Mouse (Mus musculus) left cerebral cortex, adult 2 months (tissue): ENCODE measurements at regions not wholly inside any gene's neighbourhood (a gene's known extent, or its start where the extent isn't known, plus 50 kb on each side); places are given as distances from the start of the nearest gene placed in this dataset.
A peak's percentile ranks its signal among the peaks of the same experiment; 100 is the strongest.

Source experiments
- DNase-seq, 2 experiments: peaks; one replicate each; pipeline ENCODE4 v3.0.0; 2021 to 2022; ENCODE audit warnings: low spot score in 2 of 2, mixed read lengths in 1 of 2; ENCODE audit errors: extremely low spot score in 1 of 2
- H3K27ac ChIP-seq: fragments of 200-600 bp; 2 replicates; pipeline ENCODE4 v1.8.1; 2022
- H3K4me3 ChIP-seq: fragments of 200-600 bp; 2 replicates; pipeline ENCODE4 v1.8.1; 2022
- CTCF ChIP-seq: fragments of 200-600 bp; IDR thresholded peaks from 2 replicates; pipeline ENCODE4 v1.8.1; 2022; ENCODE audit warnings: antibody characterized with exemption, mild to moderate bottlenecking, moderate library complexity
- intact Hi-C: fragments of 180-260 bp; cut with DNase I; formaldehyde crosslinking; loops from one replicate; pipeline ENCODE4 v1.15.1; 2025

DNA sequence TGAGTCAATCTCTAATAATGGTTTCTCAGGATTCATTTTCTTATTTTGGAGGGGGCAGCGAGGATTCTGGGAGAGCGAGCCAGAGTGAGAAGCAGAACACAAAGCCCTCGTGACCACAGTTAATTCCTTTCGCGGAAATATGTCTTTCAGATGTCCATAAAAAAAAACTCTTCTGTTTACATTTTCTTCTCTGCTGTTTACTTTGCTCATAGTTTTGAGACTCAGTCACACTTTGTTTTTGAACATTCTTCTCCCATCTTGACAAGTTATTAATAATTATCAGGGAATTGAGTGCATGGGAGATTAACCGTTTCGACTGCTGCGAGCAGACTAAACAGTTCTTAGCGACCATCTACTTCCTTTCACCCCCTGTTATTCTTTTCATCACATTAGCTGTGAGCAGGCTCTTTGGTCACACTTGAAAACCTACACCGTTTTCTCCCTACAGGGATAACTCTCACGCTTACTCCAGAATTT is 166.2 kb upstream of the Pbx1 start:
- Histone ChIP-seq H3K4me3 (no peak overlapping the region), H3K27ac (no peak overlapping the region)
- intact Hi-C loops = no loop called here
- TF ChIP-seq CTCF = no peak
- DNase-seq = no peak

DNA sequence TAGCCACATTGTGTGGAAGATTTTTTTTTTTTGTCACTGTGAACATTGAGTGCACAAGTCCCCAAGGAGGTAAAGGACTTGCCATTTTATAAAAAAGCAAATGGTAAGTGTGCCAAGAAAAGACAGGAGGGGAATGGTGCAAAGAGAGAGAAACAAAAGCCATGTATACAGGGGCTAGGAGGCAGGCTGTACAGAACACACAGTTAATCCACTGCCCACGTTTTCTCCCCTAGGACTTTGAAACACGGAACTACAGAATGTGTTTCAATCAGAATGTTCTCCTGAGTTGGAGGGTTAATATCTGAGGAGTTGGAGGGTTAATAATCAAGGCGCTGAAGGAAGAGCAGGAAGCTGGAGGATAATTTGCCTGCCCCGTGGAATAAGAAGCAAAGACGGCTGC is 165.4 kb upstream of the Pbx1 start:
- no peak for TF ChIP-seq CTCF
- no peak overlapping the region for H3K27ac ChIP-seq
- H3K4me3 ChIP-seq = no peak overlapping the region
- no peak for DNase-seq
- intact Hi-C loops = no loop called here

DNA sequence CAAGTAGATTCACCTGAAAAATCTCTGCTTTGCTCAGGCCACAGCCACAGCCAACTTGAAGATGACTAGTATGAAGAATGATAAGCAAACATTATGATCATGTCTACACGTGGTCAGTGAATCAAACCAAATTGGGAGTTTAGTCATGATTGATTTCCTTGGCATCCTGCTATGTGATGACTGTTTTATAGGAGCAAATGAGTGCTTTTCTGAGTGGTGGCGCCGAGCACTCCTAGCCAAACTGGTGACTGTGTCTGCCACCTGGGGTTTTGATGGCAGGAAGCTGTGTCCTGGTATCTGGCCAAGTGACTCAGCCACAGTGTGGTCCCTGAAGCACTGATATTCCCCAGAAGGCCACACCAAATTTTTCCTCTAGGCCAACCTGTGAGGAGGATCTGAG is 152.1 kb upstream of the Pbx1 start:
- H3K4me3 ChIP-seq = no peak overlapping the region
- no peak for DNase-seq
- TF ChIP-seq CTCF = no peak
- intact Hi-C loops = no loop called here
- H3K27ac ChIP-seq = no peak overlapping the region

DNA sequence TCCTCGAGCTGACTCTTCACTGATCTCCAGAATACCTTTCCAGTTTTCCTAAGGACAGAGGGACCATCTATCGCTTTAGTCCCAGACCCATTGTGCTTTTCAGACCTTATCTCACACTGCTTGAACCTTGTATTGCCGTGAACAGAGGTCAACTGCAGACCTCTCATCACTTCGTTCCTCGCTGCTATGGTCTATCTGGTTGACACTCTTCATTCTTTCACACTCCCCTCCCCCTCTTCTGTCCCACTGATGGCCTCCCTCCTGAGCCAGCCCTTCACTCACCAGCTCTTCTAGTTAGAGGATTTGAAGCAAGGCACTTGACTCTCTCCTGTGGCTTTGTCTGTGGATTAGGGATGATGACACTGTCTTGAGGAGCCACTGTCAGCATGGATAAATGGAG is 150.4 kb upstream of the Pbx1 start:
- Histone ChIP-seq H3K27ac (no peak overlapping the region), H3K4me3 (no peak overlapping the region)
- intact Hi-C loops = no loop called here
- TF ChIP-seq CTCF = no peak
- DNase-seq = no peak

DNA sequence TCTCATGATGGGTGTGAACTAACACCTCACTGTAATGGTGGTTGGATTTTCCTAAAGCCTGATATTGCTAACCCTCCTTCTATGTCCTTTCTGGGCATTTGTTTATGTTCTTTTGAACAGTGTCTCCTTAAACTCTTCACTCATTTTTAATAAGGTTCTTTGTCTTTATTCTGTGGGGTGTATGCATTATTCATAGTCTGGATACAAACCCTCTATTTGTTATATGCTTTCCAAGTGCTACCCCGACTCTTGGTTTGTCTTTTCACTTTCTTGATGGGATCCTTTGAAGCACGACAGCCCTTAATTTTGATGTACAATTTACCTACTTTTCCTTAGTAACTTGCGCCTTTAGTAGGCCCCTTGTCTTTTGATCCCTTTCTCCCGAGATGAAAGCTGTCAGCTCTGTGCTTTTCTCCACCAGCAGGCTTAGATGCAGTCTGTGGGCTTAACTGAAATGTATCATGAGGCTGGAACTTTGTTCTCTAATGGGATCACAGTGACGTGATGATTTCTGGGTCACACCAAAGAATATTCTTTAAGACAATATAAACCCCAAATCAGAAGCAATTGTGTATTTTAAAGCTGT is 138.0 kb upstream of the Pbx1 start:
- Histone ChIP-seq H3K4me3 (no peak overlapping the region), H3K27ac (no peak overlapping the region)
- no peak for DNase-seq
- TF ChIP-seq CTCF = no peak
- intact Hi-C loops = no loop called here

DNA sequence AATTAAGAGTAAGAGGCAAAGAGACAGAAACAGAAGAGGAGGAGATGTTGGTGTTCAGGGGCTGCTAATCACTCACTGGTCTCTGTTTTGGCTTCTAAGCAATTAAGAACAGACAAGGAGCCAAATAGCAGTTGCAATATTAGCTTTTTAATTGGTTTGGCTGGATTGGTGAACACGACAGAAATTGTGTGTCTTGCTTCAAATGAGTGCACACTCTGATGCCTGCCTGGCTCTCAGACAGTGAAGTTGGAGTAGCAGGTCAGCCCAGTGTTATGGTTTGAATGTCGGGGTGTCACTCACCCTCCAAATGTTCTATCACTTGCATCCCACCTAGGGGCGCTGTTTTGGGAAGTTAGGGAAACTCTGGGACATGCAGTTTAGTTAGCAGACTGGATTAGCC is 120.3 kb upstream of the Pbx1 start:
- TF ChIP-seq CTCF = no peak
- intact Hi-C loops = loop anchor here (10.0 kb wide), 1 partner anchor 338 kb away; no protein-coding TSS in a partner anchor
- Histone ChIP-seq H3K4me3 (no peak overlapping the region), H3K27ac (no peak overlapping the region)
- no peak for DNase-seq

DNA sequence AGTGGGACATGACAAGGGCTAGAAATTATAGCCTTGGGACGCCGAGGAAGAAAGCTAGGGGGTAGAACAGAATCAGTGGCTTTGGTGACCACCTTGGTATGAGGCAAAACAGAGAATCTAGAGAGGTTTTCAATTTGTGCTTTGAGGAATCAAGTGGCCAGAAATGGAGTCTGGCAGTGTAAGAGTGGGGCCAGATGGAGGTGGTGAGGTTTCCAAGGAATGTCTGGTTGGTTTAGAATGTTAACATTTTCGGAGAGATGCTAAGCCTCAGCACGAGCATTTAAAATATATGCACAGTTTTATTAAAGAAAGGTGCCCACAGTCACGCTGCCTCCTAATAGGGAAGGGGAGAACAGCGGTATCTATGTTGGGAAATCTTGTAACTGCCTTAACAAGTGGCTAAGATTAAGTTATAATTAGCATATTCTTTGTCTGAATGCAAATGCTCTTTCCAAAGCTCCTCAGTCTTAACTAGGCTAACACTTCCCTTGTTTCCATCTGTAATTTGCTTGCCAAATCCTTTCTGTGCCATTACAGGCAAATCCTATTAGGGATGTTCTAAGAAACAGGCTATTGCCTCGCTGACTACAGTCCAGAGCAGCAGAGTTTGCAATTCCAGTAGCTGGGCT is 117.9 kb upstream of the Pbx1 start:
- Histone ChIP-seq H3K4me3 (no peak overlapping the region), H3K27ac (peak overlapping the region; percentile 73)
- intact Hi-C loops = loop anchor here (10.0 kb wide), 1 partner anchor 335 kb away; no protein-coding TSS in a partner anchor
- TF ChIP-seq CTCF = no peak
- peak; percentile 10 to 11 for DNase-seq

DNA sequence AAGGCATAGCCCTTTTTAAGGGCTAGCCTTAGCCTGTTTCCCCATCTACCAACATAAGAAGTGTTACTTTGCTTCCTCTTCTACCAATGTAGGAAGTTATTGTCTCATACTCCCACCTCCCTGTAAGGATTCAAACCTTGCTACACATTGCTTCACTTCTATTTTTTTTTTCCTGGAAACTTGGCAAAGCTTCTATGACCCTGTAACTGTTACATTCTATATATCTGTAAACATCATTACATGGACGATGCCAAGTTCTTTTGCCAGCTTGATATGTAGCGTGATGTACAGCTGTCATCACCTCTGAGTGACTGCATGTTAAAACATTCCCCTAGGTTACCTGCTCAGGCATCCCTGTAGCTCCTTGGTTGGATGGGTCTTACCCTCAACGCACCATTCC is 114.1 kb upstream of the Pbx1 start:
- H3K27ac ChIP-seq = no peak overlapping the region
- H3K4me3 ChIP-seq = no peak overlapping the region
- TF ChIP-seq CTCF = no peak
- DNase-seq = no peak
- intact Hi-C loops = no loop called here

DNA sequence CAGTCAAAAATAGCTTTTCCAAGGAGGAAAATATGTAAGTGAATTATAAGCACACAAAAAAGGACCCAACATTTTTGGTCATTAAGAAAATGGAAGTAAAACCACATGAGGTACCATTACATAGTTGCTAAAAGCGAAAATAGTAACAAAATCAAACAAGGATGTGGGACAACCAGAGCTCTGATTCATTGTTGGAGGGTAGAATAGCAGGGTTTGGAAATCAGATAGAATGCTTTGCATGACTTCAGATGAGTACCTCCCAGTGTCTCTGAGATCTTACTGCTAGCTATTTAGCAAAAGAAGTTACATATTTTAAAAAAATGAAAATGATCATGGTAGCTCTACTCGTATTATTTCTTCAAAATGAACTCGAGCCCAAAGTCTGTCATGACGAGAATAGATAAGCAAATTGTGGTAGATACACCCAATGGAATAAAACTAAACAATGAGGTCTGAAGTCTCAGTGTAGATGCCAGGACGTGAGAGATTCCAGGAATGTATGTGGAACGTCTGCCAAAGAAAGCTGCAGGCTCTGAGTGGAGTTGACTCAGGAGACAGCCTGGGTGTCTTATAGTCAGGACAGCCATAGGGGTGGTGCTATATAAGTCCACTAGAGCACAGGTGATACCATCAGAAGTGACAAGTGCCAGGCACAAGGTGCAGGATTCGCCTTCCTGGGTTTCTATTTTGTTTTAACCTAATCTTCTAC is 113.2 kb upstream of the Pbx1 start:
- Histone ChIP-seq H3K27ac (no peak overlapping the region), H3K4me3 (no peak overlapping the region)
- TF ChIP-seq CTCF = no peak
- DNase-seq = no peak
- intact Hi-C loops = no loop called here

DNA sequence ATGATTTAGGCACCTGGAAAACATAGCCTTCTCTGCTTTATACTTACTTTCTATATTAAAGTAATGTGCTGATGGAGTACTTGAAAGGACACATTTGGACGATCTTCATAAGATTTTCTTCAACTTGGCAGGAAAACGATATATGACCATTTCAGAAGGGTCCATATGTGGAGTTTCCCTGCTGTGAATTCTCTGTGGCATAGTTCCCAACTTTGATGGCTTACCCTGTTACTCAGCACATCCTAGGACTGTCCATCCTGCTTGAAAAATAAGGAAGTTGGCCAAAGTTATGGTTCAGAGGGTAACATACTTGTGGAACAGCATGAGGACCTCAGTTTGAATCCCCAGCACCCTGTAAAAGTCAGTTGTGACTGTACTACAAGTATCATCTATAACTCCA is 109.2 kb upstream of the Pbx1 start:
- intact Hi-C loops = loop anchor here (5.0 kb wide), 1 partner anchor 69 kb away; no protein-coding TSS in a partner anchor
- Histone ChIP-seq H3K27ac (no peak overlapping the region), H3K4me3 (no peak overlapping the region)
- no peak for TF ChIP-seq CTCF
- no peak for DNase-seq

DNA sequence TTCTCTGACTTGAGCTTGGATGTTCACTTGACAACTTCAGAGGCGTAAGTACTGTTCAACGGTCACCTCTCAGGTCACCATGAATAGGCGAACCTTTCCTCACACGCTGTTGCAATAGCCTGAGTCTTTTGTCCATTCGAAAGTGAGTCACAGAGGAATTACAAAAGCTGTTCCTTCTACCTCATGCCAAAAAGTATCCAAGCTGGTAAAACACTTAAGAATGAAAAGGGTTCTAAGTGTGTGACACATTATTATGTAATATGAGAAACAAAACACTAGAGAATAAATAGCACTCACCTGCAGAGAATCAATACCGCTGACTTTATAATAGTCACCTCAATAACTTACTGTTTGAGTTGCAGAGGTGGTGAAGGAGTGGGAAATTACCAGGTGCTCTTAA is 86.0 kb upstream of the Pbx1 start:
- no peak for TF ChIP-seq CTCF
- Histone ChIP-seq H3K27ac (no peak overlapping the region), H3K4me3 (no peak overlapping the region)
- intact Hi-C loops = no loop called here
- no peak for DNase-seq

DNA sequence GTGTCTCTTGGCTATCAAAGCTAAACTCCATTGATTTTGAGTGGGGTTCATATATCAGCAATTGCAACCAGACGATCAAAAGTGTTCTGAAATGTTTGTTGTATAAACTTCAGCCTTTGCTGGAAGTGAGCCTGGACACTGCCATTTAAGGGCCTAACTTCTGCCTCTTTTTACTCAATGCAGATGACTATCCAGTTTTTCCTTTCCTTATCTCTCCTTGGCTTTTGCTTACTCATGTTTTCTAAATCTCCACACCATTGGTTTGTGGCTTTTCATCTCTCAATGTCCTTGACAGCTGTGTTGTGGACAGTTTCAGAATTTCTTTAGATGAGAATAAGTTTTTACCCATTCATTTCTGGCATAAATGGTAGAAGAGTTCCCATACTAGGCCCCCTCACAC is 74.3 kb upstream of the Pbx1 start:
- no peak overlapping the region for H3K4me3 ChIP-seq
- TF ChIP-seq CTCF = no peak
- intact Hi-C loops = no loop called here
- no peak overlapping the region for H3K27ac ChIP-seq
- no peak for DNase-seq
